Mouse (Mus musculus) spleen, adult 2 months (tissue): ENCODE measurements at regions not wholly inside any gene's neighbourhood (a gene's known extent, or its start where the extent isn't known, plus 50 kb on each side); places are given as distances from the start of the nearest gene placed in this dataset.

Experiments used
- CTCF ChIP-seq: fragments of 200-500 bp; IDR thresholded peaks from 2 replicates; pipeline ENCODE4 v1.5.1; 2011; ENCODE audit warnings: mild to moderate bottlenecking, inconsistent platforms; ENCODE audit not compliant: insufficient read depth, insufficient read length, insufficient replicate concordance; ENCODE audit errors: extremely low read depth
- POLR2A ChIP-seq: fragments of 200-500 bp; IDR thresholded peaks from 2 replicates; pipeline ENCODE4 v1.6.1; 2011; ENCODE audit warnings: low read depth, low read length, inconsistent platforms

DNA sequence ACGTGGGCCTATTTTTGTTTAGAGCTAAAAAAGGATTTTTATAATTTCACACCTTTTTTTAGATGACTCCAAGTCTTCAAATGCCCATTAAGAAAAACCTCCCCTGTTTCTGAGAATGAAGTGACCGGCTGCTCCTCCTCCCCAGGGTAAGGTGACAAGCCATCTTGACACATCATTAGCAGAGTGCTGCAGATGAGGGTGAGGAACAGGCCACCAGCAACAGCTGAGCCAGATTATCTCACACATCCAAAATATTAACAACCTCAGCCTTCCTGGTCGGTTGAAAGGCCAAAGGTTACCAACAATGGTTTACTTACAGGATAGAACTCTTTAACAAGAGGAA lies 172.4 kb upstream of the Nabp1 start:
- TF ChIP-seq POLR2A (no peak), CTCF (no peak)
